Mouse (Mus musculus): ENCODE results near the gene Rsf1.

Gene Rsf1

GRCm38 (mm10) chr7:97725401-97725800 is 145.7 kb downstream of the Rsf1 start:
- no peak for DNase-seq (ENCODE audit: low read depth, low spot score)

- DNase-seq (ENCODE audit: low read depth, low spot score): no peak
These were observed 146.4 kb downstream of the Rsf1 start for GRCm38 (mm10) chr7:97726080-97726479.

- no peak for DNase-seq (ENCODE audit: low read depth, low spot score)
These were observed 147.1 kb downstream of the Rsf1 start for GRCm38 (mm10) chr7:97726778-97727177.

DNA sequence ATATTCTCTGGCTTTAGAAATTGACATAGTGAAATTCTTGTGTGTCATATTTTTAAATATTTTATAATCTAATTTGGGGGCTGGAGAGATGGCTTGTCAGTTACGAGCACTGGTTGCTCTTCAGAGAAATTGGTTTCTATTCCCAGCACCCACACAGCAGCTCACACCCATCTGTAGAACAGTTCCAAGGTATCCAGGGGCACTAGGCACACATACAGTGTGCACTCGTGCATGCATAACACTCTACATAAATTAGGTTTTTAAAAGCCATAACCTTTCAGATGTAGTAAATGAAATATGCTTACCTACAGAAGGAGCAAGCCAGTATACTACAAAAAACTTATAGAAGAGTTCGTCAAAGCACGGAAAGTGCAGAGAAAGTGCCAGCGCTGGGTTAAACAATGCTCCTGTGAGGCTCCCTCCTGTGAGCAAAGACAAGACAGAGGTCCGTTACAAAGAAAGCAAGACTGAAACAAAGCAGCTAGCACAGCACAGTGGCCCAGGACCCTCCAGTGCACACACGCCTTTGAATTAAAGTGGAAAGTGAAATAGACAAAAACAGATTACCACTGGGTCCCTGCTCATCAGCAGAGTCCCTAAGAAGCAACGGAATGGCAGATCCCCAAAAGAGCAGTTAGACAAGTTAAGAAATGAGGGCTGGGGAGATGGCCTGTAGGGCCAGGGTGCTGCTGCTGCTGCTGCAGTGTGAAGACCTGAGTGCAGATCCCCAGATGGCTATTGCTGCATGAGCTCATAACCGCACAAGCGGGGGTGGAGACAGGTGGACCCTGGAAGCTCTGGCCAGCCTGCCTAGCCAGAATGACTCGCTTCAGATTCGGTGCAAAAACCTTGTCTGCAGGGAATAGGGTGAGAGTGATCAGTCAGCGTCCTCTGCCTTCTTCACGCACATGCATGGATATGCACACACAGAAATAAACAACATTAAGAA is 149.3 kb downstream of the Rsf1 start:
- DNase-seq (ENCODE audit: low read depth, low spot score): no peak

GRCm38 (mm10) chr7:97730427-97730826 is 150.7 kb downstream of the Rsf1 start:
- DNase-seq (ENCODE audit: low read depth, low spot score): no peak

DNA sequence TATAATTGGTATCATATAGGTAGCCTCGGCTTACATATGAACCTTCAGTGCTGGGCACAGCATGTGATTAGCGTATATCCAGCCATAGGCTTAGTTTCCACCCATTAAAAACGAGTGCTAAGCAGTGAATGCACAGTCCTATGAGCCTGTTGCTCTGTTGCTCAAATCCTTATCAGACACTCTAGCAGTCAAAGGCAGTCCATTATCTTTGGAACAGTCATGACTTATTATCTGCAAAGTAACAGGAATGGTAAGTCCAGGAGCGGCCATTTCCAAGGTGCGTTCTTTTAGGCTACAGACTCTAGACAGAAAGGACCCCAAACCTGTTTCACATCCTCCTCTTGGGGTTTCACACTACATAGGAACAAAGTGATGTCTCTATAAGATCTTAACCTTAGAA is 153.9 kb downstream of the Rsf1 start:
- no peak for DNase-seq (ENCODE audit: low read depth, low spot score)

DNA sequence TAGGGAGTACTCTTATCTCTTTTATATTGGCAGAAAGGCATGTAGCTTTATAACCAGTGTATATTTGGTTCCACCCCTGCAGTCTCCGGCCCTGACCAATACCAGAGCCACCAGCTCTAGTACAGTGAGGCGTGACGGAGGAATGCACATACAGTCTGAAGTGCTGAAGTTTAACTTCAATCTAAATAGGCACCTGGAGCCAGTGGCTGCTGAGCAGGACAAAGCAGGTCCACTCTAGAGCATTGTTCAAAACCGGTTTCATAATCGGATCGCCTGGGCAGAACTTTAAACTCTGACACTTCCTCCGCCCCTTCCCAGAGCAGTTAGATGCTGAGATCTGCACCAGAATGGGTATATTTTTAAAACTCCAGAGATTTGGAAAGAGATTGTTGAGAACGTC is 155.3 kb downstream of the Rsf1 start:
- no peak for DNase-seq (ENCODE audit: low read depth, low spot score)

DNA sequence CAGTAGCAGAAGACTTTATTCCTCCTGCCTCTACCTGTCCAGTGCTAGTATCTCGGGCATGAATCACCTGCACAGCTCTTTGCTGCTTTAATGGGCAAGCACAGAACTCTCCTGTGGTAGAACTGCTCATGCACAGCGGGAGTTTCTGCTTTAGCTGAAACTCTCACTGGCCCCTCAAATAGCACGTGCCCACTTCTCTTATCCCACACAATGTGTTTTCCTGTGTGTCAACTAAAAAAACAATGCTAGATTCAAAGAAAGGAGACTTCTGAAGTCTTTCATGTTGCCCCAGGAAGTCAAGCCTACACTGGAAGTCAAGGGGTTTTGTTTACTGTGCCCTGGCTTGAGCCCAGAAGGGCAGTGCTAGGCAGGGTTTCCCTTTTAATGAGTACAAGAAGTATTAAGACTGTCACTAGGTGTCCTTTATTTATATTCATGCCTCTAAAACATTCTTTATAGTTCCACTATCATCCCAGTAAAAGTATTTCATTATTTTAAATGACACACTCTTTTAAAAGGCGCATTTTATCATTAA is 156.3 kb downstream of the Rsf1 start:
- DNase-seq (ENCODE audit: low read depth, low spot score): no peak

DNA sequence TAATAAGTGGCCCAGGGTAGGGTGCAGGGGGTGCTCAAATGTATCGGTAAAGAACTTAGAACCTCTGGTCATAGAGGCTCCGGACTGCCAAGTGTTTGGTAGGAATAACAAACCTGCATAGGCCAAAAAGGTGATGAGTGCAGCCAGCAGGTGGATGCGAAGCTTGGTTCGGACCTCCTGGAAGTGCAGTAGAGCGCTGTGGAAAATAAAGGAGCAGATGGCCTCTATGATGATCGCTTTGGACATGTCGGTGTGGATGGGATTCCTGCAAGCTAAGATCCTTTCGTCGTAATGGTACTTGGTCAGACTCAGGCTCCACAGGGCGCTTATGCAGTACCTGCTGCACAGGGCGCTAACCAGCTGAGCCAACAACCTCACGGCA is 157.6 kb downstream of the Rsf1 start:
- DNase-seq (ENCODE audit: low read depth, low spot score): peak; percentile 29

GRCm38 (mm10) chr7:97737638-97738456 is 158.2 kb downstream of the Rsf1 start, which contains the start of gene Aqp11:
TSS of gene Aqp11 (minus strand) at chr7:97738289.
- DNase-seq (ENCODE audit: low read depth, low spot score): peak; percentile 94

- no peak for DNase-seq (ENCODE audit: low read depth, low spot score)
These were observed 161.3 kb downstream of the Rsf1 start for GRCm38 (mm10) chr7:97740948-97741347.

GRCm38 (mm10) chr7:97741756-97742291 is 162.1 kb downstream of the Rsf1 start:
- peak; percentile 71 for DNase-seq (ENCODE audit: low read depth, low spot score)
